Mouse (Mus musculus) monocyte, adult 5-6 weeks (primary cell): ENCODE data around the gene Swsap1. TPM values are rescaled to one million over a fixed set of nuclear protein-coding genes. Genes with fewer than 3 reads are reported as not detected.

ENCODE experiments used
- ATAC-seq: fragments of 153-309, 156-312 bp; replicated peaks from 2 replicates; pipeline ENCODE4 v1.8.0; 2017; ENCODE audit warnings: mild to moderate bottlenecking; ENCODE audit not compliant: low TSS enrichment, insufficient number of reproducible peaks, severe bottlenecking, poor library complexity, low FRiP score
- total RNA-seq: library from RNA; stranded (forward); fragments of 200-1000, 200-491, 200-594 nt; gene quantifications from 3 replicates; pipeline ENCODE4 v1.2.3, GENCODE M21; 2017

The Swsap1 gene
- total RNA-seq, 1 experiment from 2014 or later, result 2.5 TPM

DNA sequence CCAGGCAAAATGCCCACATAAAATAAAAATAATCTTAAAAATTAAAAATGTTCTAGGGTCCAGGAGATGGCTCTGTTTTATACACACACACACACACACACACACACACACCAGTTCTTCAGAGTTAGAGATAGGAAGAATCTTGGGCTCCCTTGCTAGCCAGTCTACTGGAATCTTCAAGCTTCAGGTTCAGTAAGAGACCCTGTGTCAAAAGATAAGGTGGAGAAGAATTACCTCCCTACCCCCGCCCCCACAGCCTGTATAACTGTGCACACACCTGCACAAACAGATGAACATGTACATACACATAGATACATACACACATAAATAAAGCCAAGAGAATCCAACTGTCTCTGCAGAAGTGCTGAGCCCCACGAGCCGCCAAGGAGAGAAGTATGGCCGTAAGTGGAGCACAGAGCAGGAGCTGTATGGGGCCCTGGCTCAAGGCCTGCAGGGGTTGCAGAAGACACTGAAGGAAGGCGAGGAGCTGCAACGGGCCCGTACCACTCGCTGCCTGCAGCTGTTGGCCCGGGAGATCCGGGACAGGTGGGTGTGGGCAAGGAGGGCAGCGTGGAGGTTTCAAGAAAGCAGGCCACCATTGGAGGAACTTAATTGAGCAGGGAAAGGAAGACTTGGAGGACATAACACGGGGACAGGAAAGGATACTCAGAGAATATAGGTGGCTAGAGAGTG is 23.0 kb upstream of the Swsap1 start:
- ATAC-seq, result no peak

DNA sequence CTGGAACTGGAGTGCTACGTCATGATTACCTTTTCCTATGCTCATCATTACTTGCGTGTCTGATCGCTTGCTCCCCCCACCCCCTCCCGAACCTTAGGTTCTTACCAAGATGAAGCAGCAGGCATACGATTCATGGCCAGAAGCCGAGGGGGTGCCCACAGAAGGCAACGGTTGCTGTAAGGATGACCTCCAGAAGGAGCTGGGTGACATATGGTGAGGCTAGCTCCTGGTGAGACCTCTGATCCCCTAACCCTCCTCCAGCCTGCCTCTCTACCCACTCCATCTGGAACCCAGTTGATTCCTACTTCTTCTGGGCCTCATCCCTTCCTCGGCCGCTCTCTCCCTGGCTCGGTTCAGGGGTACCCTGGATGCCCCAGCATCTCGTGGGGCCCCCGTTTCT is 21.5 kb upstream of the Swsap1 start:
- no peak for ATAC-seq

- ATAC-seq, result no peak
Measured at GRCm38 (mm10) chr9:21935466-21936131, 20.0 kb upstream of the Swsap1 start.

- peak; percentile 77 for ATAC-seq
Measured at GRCm38 (mm10) chr9:21936692-21937570, 18.6 kb upstream of the Swsap1 start, which contains the start of gene Plppr2. Plppr2 (plus strand) TSS chr9:21937033.

- no peak for ATAC-seq
Measured at GRCm38 (mm10) chr9:21937711-21938175, 17.8 kb upstream of the Swsap1 start.

DNA sequence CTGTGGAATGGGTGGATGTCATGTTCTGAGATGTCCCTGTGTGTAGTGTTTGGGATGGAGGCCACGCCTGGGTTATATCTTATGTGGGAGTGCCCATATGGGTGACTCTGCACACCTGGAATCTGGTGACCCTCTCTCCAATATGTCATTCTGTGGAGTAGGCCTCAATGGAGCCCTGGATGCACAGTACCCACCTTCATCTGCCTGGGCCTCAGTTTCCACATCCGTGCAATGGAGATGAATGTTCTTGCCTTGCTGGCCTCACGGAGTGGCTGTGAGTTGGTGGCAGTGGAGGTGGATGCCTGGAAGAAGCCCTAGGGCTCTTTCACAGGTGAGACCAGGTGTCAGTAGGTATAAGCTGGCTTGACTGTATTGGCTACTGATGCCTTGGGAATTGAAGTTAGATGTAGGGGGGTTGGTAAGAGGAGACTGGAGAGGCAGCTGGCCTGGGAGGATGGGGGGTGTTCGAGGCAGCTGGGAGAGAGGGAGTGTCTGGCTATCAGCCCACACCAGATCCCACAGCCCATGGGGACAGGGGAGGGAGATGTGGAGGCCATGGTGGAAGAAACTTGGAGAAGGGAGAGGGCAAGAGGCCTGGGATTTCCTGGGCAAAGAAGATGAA is 17.2 kb upstream of the Swsap1 start:
- no peak for ATAC-seq

GRCm38 (mm10) chr9:21943046-21943445 is 12.5 kb upstream of the Swsap1 start:
- ATAC-seq, result no peak

DNA sequence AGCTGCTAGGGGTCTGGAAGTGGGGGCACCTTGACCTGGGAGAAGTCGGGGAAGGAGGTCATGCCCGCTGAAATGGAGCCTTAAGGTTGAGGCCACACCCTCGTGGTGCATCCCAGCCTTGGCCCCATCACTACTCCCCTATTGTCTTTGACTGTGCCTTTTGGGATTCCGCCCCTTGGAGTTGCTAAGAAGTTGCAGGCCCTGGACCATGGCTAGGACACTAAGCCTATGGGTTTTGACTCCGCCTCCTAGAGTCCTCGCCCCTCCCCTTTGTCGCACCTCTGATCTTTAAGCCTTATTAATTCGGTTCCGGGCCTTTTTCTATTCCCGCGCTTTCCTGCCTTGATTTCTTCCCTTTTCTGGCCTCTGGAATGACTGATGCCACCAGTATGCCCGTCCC is 11.9 kb upstream of the Swsap1 start:
- no peak for ATAC-seq

DNA sequence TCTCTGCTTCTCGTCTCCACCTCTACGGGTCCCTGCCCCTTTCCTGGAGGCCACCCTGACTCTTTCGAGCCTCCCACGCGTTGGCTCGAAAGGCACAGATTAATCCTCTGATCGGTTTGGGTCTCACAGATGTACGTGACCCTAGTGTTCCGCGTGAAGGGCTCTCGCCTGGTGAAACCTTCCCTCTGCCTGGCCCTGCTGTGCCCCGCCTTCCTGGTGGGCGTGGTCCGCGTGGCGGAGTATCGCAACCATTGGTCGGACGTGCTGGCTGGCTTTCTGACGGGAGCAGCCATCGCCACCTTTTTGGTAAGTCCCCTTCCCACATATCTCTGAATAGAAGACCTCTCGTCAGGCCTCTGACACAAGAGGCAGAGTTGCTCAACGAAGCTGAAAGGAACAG is 11.3 kb upstream of the Swsap1 start:
- ATAC-seq, result no peak

DNA sequence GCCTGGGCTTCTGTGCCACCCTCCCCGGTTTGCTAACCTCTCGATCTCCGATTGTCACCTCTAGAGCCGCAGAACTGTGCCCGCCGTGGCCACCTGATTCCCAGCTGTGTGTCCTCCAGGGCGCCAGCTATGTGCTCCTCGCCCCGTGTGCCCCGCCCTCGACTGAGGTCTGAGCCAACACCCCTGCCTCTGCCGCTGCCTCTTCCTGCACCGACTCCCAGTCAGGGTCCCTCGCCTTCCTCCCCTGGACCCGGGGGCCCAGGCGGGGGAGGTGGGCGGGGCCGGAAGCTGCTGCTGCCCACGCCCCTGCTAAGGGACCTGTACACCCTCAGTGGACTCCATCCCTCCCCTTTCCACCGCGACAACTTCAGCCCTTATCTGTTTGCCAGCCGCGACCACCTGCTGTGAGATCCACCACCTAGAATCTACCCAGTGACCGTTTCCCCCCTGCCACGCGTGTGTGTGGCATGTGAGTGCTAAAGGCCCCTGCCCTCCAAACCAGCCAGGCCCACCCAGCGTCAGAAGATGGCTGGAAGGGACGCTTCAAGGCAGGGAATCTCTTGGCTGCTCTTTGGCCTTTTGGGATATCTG is 7.9 kb upstream of the Swsap1 start:
- no peak for ATAC-seq

DNA sequence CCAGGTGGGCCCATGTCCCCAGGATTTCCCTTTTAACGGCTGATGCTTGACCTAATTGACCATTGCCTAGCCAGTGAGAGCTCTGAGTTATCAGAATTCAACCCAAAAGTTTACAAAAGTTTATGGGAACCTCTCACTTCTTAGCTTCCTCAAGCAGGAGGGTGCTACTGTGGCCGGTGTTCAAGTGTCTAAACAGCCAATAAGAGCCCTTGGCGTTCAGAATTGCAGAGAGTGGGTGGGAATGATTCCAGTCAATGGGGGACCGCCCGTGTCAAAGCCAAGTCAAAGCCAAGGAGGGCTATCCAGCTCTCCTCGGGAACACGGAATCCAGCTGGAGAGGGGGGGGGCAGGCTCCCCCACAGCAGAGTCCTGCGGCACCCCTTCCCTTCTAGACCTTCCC is 7.4 kb upstream of the Swsap1 start:
- no peak for ATAC-seq

- no peak for ATAC-seq
Measured at GRCm38 (mm10) chr9:21948790-21949189, 6.8 kb upstream of the Swsap1 start.

- ATAC-seq, result 0 out of 2 replicates have a peak, but pooled peaks have one; percentile 25
Measured at GRCm38 (mm10) chr9:21950322-21950721, 5.2 kb upstream of the Swsap1 start.

GRCm38 (mm10) chr9:21951977-21952376 is 3.6 kb upstream of the Swsap1 start:
- no peak for ATAC-seq

GRCm38 (mm10) chr9:21953600-21953999 is 2.0 kb upstream of the Swsap1 start:
- ATAC-seq, result no peak

GRCm38 (mm10) chr9:21954635-21955034 is 920 bp upstream of the Swsap1 start:
- ATAC-seq, result no peak

DNA sequence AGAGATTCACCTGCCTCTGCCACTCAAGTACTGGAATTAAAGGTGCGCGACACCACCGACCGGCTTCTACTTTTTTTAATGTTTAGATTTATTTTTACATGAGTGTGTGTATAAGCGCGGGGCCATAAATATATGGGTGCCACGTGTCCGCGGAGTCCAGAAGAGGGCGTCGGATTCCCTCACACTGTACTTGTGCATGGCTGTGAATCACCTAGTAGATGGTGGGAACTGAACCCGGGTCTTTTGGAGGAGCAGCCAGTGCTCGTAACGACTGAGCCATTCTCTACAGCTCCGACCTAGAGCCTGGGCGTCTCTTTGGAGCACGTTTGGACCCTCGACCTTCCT is 358 bp upstream of the Swsap1 start:
- ATAC-seq, result no peak

DNA sequence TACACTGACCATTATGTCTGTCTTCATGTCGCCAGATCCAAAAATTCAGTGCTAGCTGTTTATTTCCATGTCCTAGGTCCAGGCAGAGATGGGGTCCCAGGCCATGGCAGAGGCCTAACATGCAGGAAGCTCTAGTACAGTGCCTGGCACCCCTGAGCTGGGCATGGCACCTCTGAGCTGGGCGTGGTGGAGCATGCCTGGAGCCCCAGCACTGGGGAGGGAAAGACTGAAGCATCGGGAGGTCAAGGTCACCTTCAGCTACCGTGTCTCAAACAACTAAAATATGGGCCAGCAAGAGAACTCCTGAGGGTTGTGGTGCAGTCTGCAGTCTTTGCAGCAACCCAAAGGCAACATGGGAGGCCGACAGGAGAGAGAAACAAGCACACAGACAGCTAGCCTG is 2.8 kb downstream of the Swsap1 start:
- ATAC-seq, result no peak

- ATAC-seq, result no peak
Measured at GRCm38 (mm10) chr9:21959244-21959643, 3.7 kb downstream of the Swsap1 start.
